Mouse (Mus musculus) ES-E14 (cell line): Measurements from ENCODE around the gene Fam104a. TPM values are rescaled to one million over a fixed set of nuclear protein-coding genes. Genes with fewer than 3 reads are reported as not detected.

Experiments
- DNase-seq: peaks from one replicate; pipeline ENCODE4 v3.0.0-alpha.2; 2013; ENCODE audit warnings: low read depth, low spot score
- H3K27ac ChIP-seq: 2 replicates; pipeline ENCODE4 v1.5.1; 2012; ENCODE audit warnings: low read depth, mild to moderate bottlenecking, low read length, moderate library complexity, mixed read lengths; ENCODE audit not compliant: poor library complexity, insufficient read depth, severe bottlenecking
- H3K36me3 ChIP-seq: 2 replicates; pipeline ENCODE4 v1.6.1; 2012; ENCODE audit warnings: mild to moderate bottlenecking, low read length, moderate library complexity, mixed read lengths; ENCODE audit not compliant: control insufficient read depth, poor library complexity, insufficient read depth, severe bottlenecking
- H3K4me1 ChIP-seq, 2 experiments: fragments of 150-350 bp in 1 of 2; sonication (generic) in 1 of 2; 2 replicates each; pipeline ENCODE4 v1.6.1; 2012; ENCODE audit warnings: low read length in 2 of 2, mild to moderate bottlenecking in 1 of 2, mixed read lengths in 1 of 2; ENCODE audit not compliant: control insufficient read depth in 2 of 2, insufficient read depth in 2 of 2, poor library complexity in 1 of 2
- H3K4me3 ChIP-seq, 2 experiments: fragments of 150-350 bp in 1 of 2; sonication (generic) in 1 of 2; 2 replicates each; pipeline ENCODE4 v1.5.1; 2012; ENCODE audit warnings: low read length in 2 of 2, low read depth in 1 of 2, mild to moderate bottlenecking in 1 of 2, mixed read lengths in 1 of 2; ENCODE audit not compliant: insufficient read depth in 1 of 2, poor library complexity in 1 of 2, severe bottlenecking in 1 of 2
- H3K9ac ChIP-seq: 2 replicates; pipeline ENCODE4 v1.6.1; 2012; ENCODE audit warnings: low read depth, mild to moderate bottlenecking, low read length, mixed read lengths; ENCODE audit not compliant: poor library complexity, insufficient read depth, severe bottlenecking
- H3K9me3 ChIP-seq: fragments of 150-350 bp; sonication (generic); 2 replicates; pipeline ENCODE4 v1.6.1; 2012; ENCODE audit warnings: low read depth, mild to moderate bottlenecking, low read length; ENCODE audit not compliant: control insufficient read depth, insufficient read depth
- CHD2 ChIP-seq: IDR thresholded peaks from 2 replicates; pipeline ENCODE4 v1.6.1; 2014; ENCODE audit warnings: mild to moderate bottlenecking, low read depth, low read length, inconsistent platforms
- HCFC1 ChIP-seq: IDR thresholded peaks from 2 replicates; pipeline ENCODE4 v1.6.1; 2012; ENCODE audit warnings: low read length, inconsistent platforms, borderline replicate concordance; ENCODE audit not compliant: insufficient read depth
- MAFK ChIP-seq: IDR thresholded peaks from 2 replicates; pipeline ENCODE4 v1.6.1; 2014; ENCODE audit warnings: mild to moderate bottlenecking, low read depth, low read length, inconsistent platforms; ENCODE audit not compliant: insufficient read depth
- ZC3H11A ChIP-seq: IDR thresholded peaks from 2 replicates; pipeline ENCODE4 v1.6.1; 2012; ENCODE audit warnings: low read depth, mild to moderate bottlenecking, inconsistent platforms, low read length, borderline replicate concordance
- ZNF384 ChIP-seq: IDR thresholded peaks from 2 replicates; pipeline ENCODE4 v1.6.1; 2012; ENCODE audit warnings: low read depth, low read length, inconsistent platforms
- in situ Hi-C, 2 experiments: fragments of 600-800 bp; cut with MboI; formaldehyde crosslinking; loops; one replicate each; pipeline ENCODE4 v1.15.1; 2025; ENCODE audit warnings: low sequenced_read_pairs in 2 of 2, inconsistent platforms in 1 of 2; ENCODE audit not compliant: unreplicated experiment in 2 of 2
- total RNA-seq: library from RNA; depleted of rRNA; stranded (reverse); fragments of 300-350 nt; gene quantifications from 2 replicates; pipeline ENCODE4 v1.2.3, GENCODE M21; 2012

The Fam104a gene
- total RNA-seq, 1 experiment, result 18.0 TPM

- TF ChIP-seq MAFK (no peak), CHD2 (no peak), ZC3H11A (no peak), HCFC1 (no peak), ZNF384 (no peak)
- no peak for DNase-seq
- Histone ChIP-seq H3K27ac (no peak overlapping the region), H3K9ac (no peak overlapping the region), H3K4me1 (peaks cover 5 to 11% of the 10 kb centered on the region in 2 experiments; a peak in 2 of 4 replicates), H3K9me3 (no peaks in the 10 kb centered on the region), H3K4me3 (no peak overlapping the region), H3K36me3 (peaks cover 35% of the 10 kb centered on the region)
- in situ Hi-C loops, result no loop called here
These were observed 31.4 kb downstream of the Fam104a start for GRCm38 (mm10) chr11:113652516-113652915.

DNA sequence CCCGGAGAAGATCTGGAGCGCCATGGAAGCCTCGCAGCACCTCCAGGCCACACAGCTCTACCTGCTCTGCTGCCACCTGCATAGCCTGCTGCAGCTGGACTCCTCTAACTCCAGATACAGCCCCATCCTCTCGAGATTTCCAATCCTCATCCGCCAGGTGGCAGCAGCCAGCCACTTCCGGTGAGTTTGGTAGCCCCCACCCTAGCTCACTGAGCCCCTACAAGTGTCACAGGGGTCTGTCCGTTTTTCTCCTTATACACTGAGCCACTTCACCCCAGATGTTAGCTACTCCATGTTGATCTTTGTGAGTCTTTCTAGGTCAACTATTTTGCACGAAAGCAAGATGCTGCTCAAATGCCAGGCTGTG, 32.1 kb downstream of the Fam104a start:
- peak; percentile 55 for DNase-seq
- 0 out of 4 replicates have a peak overlapping the region, but pooled peaks of 1 of the 2 experiments have one; percentile 8 for H3K4me3 ChIP-seq
- peaks cover 28% of the 10 kb centered on the region for H3K36me3 ChIP-seq
- H3K9me3 ChIP-seq, result no peaks in the 10 kb centered on the region
- H3K9ac ChIP-seq, result no peak overlapping the region
- no peak for TF ChIP-seq CHD2
- no peak for TF ChIP-seq MAFK
- no peak for TF ChIP-seq HCFC1
- TF ChIP-seq ZC3H11A, result no peak
- no peak for TF ChIP-seq ZNF384
- H3K4me1 ChIP-seq, result peaks cover 5 to 11% of the 10 kb centered on the region in 2 experiments; a peak in 2 of 4 replicates
- no peak overlapping the region for H3K27ac ChIP-seq
- in situ Hi-C loops, result no loop called here

GRCm38 (mm10) chr11:113651206-113651906, 32.6 kb downstream of the Fam104a start:
- H3K27ac ChIP-seq, result no peak overlapping the region
- H3K4me3 ChIP-seq, result 0 out of 4 replicates have a peak overlapping the region, but pooled peaks of 1 of the 2 experiments have one; percentile 8
- DNase-seq, result no peak
- TF ChIP-seq ZC3H11A, result no peak
- no peak for TF ChIP-seq MAFK
- no peak overlapping the region for H3K9ac ChIP-seq
- H3K4me1 ChIP-seq, result peaks cover 5 to 11% of the 10 kb centered on the region in 2 experiments; a peak in 2 of 4 replicates
- H3K9me3 ChIP-seq, result no peaks in the 10 kb centered on the region
- in situ Hi-C loops, result no loop called here
- H3K36me3 ChIP-seq, result peaks cover 23% of the 10 kb centered on the region

- H3K36me3 ChIP-seq, result peaks cover 11% of the 10 kb centered on the region
- H3K9ac ChIP-seq, result peak within 1 kb of the TSS; percentile 96
- H3K4me1 ChIP-seq, result peaks cover 5 to 11% of the 10 kb centered on the region in 2 experiments; a peak in 2 of 4 replicates
- no peak within 1 kb of the TSS; the same call in 1 of the 2 replicates for H3K27ac ChIP-seq
- peak; percentile 74; the same call in 1 of the 2 replicates for TF ChIP-seq HCFC1
- no peak for TF ChIP-seq CHD2
- TF ChIP-seq ZNF384, result no peak
- DNase-seq, result peak; percentile 45
- H3K4me3 ChIP-seq, result peak within 1 kb of the TSS; percentile 80 to 100
- H3K9me3 ChIP-seq, result no peaks in the 10 kb centered on the region
- in situ Hi-C loops, result loop anchor here (5.0 to 25.0 kb wide), 2 partner anchors 163 to 462 kb away; no protein-coding TSS in a partner anchor
These were observed 34.4 kb downstream of the Fam104a start, which contains the start of gene Slc39a11 for GRCm38 (mm10) chr11:113649353-113650210. Slc39a11 (minus strand) TSS chr11:113650079.
